Mouse (Mus musculus) lung, postnatal 14 days (tissue): Measurements from ENCODE around the gene Dlx3.

Experiments
- DNase-seq: peaks from one replicate; pipeline ENCODE4 v3.0.0; 2021

The Dlx3 gene

GRCm38 (mm10) chr11:95157872-95158271 lies 38.0 kb downstream of the Dlx3 start:
- no peak for DNase-seq

- no peak for DNase-seq
Observed at GRCm38 (mm10) chr11:95159763-95160371, 39.9 kb downstream of the Dlx3 start.

- DNase-seq, result no peak
Observed at GRCm38 (mm10) chr11:95160693-95161092, 40.8 kb downstream of the Dlx3 start.

GRCm38 (mm10) chr11:95161708-95162107 lies 41.8 kb downstream of the Dlx3 start:
- no peak for DNase-seq

GRCm38 (mm10) chr11:95165857-95166256 lies 45.9 kb downstream of the Dlx3 start:
- DNase-seq, result no peak
